Mouse (Mus musculus): Measurements from ENCODE around the gene Nol9. TPM values are rescaled to one million over a fixed set of nuclear protein-coding genes. Genes with fewer than 3 reads are reported as not detected.

Nol9 gene
- polyA plus RNA-seq, 1 experiment from 2014 or later, result 18.1 TPM

DNA sequence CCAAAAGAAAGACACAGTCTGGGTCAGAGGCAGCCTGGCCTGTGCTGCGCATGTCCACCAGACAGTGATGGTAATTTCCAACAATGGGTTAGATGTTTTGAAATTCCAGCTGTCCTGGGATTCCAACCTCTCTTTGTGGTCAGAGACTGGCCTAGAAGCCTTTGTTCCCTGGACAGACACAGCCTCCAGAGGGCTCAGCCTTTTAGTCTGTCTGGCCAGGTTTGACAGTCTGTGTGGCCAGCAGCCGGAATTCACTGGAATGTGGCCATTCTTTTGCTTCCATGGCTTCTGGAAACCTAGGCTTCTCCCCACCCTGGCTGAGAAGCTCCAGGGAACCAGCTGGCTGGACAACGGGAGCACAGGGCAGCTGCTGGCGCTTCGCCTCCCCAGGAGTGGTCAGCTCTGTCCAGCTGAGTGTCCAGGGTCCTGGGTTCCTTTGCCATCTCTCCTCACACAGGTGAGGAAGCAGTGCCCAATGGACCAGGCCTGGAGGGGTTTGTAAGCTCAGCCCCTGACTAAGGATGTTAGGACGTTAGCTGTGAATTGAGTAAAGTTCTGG lies 29.1 kb downstream of the Nol9 start:
- H3K36me3 ChIP-seq, result no peaks in the 10 kb centered on the region
- no peak overlapping the region for H3K27ac ChIP-seq (replicated peaks)
- H3K9me3 ChIP-seq, result no peaks in the 10 kb centered on the region
- H3K4me3 ChIP-seq, result no peak overlapping the region
- H3K27me3 ChIP-seq (replicated peaks), result no peaks in the 10 kb centered on the region
- ATAC-seq (ENCODE audit: extremely low read depth, insufficient number of reproducible peaks, low FRiP score, low TSS enrichment), result no peak
- H3K4me1 ChIP-seq, result peaks cover 15% of the 10 kb centered on the region
- WGBS, result 78% methylated on average over 6 of the region's 6 CpGs
- H3K9ac ChIP-seq, result no peak overlapping the region
- no peak overlapping the region for H3K4me2 ChIP-seq

DNA sequence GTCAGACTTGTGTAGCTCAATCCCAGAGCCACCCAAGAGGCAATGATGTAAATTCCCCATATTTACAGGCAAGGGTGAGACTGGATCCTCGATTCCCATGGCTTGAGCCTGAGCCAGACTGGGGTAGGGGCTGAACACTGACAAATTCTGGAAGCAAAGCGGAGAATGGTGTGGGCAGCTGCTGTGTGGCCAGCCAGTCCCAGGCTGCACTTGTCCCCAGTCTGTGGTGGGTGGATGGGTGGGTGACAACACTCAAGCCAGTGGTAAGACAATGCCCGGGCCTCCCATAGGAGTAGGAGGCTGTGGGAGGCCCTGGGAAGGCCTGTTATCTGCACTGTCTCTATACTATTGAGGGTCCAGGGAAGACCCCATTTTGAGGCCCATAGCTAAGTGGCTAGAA lies 30.1 kb downstream of the Nol9 start:
- Histone ChIP-seq H3K4me1 (peaks cover 15% of the 10 kb centered on the region), H3K9ac (no peak overlapping the region), H3K36me3 (no peaks in the 10 kb centered on the region), H3K27me3 (replicated peaks) (no peaks in the 10 kb centered on the region), H3K4me3 (no peak overlapping the region), H3K4me2 (no peak overlapping the region), H3K9me3 (no peaks in the 10 kb centered on the region), H3K27ac (replicated peaks) (no peak overlapping the region)
- ATAC-seq (ENCODE audit: extremely low read depth, insufficient number of reproducible peaks, low FRiP score, low TSS enrichment), result no peak
- WGBS, result 77% methylated on average over 3 of the region's 3 CpGs

DNA sequence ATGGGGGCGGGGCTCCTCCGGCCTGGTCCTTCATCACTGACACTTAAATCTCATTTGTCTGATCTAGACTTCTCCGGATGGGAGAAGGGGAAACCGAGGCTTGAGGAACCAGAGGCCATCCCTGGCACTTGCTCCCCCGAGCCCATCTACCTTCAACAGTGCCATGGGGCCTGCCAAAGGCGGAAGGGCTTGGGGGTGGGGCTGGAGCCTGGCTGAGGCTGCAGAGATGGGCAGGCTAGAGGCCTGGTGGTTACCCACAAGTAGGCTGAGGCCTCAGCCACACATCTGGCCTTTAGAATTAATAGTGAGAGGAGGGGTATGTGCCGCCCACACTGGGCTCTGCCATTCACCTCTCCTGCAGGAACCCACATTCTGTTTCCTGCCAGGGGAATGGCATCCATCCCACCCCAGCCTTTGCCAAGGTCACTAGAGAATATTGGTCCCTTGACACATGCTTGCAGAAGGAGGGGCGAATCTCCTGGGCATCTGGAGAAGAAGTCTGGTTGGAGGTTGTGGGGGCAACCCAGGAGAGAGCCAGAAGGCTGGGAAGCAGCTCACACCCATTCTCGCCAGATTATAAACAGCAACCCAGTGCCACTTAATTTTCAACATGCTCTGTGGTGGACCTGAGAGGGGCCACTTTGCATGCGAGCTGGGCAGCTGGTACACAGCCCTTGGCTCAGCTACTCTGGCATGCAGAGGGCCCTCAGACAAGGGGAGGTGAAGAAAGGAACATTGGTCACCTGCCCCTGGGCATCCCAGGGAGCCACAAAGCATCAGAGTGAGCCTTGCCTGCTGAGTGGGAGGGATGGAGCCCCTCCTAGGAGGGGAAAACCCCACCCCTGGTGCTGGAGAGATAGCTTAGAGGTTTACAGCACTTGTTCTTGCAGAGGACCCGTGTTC lies 31.6 kb downstream of the Nol9 start:
- peaks cover 15% of the 10 kb centered on the region for H3K4me1 ChIP-seq
- no peaks in the 10 kb centered on the region for H3K27me3 ChIP-seq (replicated peaks)
- no peak overlapping the region for H3K9ac ChIP-seq
- H3K4me3 ChIP-seq, result no peak overlapping the region
- ATAC-seq (ENCODE audit: extremely low read depth, insufficient number of reproducible peaks, low FRiP score, low TSS enrichment), result no peak
- whole genome bisulfite sequencing, result 69% methylated on average over 11 of the region's 11 CpGs
- no peak overlapping the region for H3K27ac ChIP-seq (replicated peaks)
- H3K9me3 ChIP-seq, result no peaks in the 10 kb centered on the region
- H3K36me3 ChIP-seq, result no peaks in the 10 kb centered on the region
- H3K4me2 ChIP-seq, result no peak overlapping the region

DNA sequence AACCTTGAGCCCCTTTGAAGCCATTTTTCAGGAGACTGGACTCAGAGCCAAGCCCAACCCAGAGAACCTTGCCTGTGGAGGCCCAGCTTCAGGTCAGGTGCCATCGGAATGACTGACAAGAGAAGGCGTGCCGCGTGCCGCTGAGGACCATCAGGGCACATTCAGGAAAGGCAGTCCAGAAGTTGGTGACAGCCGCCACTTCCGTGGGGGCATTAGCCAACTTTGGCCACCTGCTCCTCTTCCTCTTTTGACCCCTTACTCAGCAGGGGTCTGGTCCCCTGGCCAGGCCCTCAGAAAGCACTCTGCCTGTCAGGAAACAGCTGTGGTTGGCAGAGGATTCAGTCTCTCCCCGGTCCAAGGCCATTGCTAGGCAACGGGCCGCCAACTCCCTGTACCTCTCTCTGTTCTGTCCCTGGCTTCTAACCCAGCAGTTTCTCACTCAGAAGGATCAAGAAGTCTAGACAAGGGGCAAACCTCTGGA lies 33.0 kb downstream of the Nol9 start, which contains the start of gene Plekhg5:
Plekhg5 (plus strand) TSS at position 378 of the 481 bp plus-strand sequence.
- Histone ChIP-seq H3K27me3 (replicated peaks) (no peaks in the 10 kb centered on the region), H3K36me3 (no peaks in the 10 kb centered on the region), H3K9ac (peak within 1 kb of the TSS; percentile 28; the same call in 1 of the 2 replicates), H3K4me2 (no peak within 1 kb of the TSS), H3K9me3 (no peaks in the 10 kb centered on the region), H3K4me1 (peaks cover 15% of the 10 kb centered on the region), H3K4me3 (no peak within 1 kb of the TSS), H3K27ac (replicated peaks) (0 out of 2 replicates have a peak within 1 kb of the TSS, but pooled peaks have one; percentile 5)
- no peak for ATAC-seq (ENCODE audit: extremely low read depth, insufficient number of reproducible peaks, low FRiP score, low TSS enrichment)
- WGBS, result 58% methylated on average over 10 of the region's 10 CpGs

DNA sequence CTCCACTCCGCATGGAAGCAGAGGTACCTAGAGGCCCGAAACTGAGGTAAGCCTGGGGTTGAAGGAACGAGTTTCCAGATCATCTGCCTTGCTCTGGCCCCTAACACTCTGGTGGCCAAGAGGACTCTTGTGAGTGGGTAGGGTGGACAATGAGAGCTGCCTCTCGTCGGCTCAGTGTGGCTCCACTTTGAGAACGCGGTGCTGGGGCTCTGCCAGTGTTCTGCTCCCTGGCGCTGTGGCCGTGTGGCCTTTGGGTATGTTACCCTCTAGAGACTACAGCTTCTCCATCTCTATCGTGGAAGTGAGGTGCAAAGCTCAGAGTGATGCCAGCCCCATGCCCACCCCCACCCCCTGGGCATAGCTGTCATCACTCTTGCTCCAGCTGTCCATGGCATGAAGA lies 33.5 kb downstream of the Nol9 start:
- no peak for ATAC-seq (ENCODE audit: extremely low read depth, insufficient number of reproducible peaks, low FRiP score, low TSS enrichment)
- Histone ChIP-seq H3K4me2 (no peak overlapping the region), H3K4me1 (peaks cover 15% of the 10 kb centered on the region), H3K9me3 (no peaks in the 10 kb centered on the region), H3K27me3 (replicated peaks) (no peaks in the 10 kb centered on the region), H3K4me3 (no peak overlapping the region), H3K36me3 (no peaks in the 10 kb centered on the region), H3K27ac (replicated peaks) (no peak overlapping the region), H3K9ac (peak overlapping the region; percentile 28; the same call in 1 of the 2 replicates)
- 64% methylated on average over 10 of the region's 10 CpGs for WGBS

DNA sequence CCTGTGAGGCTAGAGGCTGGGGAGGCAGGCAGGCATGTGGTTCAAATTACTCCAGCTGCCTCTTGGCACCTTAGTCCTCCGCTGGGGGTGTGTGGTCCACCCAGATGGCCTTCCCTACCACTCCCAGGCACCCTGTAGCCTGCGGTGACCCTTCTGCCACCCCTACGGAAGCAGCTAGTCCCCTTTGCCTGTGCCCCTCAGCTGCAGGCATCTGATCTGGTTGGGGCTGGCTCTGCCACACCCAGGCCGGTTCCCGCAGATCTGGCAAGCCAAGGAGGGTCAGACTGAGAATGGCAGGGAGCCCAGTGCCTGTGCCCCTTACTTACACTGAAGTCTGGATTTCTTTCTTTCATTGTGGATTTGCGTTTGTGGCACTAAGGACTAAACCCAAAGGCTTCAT lies 34.6 kb downstream of the Nol9 start:
- Histone ChIP-seq H3K9ac (no peak overlapping the region), H3K9me3 (no peaks in the 10 kb centered on the region), H3K4me1 (peaks cover 15% of the 10 kb centered on the region), H3K4me2 (no peak overlapping the region), H3K4me3 (no peak overlapping the region), H3K36me3 (no peaks in the 10 kb centered on the region), H3K27ac (replicated peaks) (0 out of 2 replicates have a peak overlapping the region, but pooled peaks have one; percentile 5), H3K27me3 (replicated peaks) (no peaks in the 10 kb centered on the region)
- WGBS, result 77% methylated on average over 6 of the region's 6 CpGs
- ATAC-seq (ENCODE audit: extremely low read depth, insufficient number of reproducible peaks, low FRiP score, low TSS enrichment), result no peak

DNA sequence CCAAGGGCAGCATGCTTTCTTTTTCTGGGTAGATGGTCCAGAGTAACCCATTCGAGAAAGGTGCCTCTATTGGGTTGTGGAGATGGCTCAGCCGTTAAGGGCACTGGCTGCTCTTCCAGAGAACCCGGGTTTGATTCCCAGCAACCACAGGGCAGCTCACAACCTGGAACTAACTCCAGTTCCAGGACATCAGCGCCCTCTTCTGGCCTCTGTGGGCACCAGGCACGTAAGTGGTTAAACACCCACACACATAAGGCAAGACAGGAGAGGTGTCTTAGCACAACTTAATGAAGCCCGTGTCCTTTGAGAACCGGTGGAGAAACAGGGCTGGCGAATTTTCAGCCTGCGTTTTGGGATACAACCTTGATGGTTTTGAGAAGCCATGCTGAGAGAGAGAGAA lies 35.4 kb downstream of the Nol9 start:
- 75% methylated on average over 9 of the region's 9 CpGs for WGBS
- no peaks in the 10 kb centered on the region for H3K9me3 ChIP-seq
- H3K36me3 ChIP-seq, result no peaks in the 10 kb centered on the region
- no peak overlapping the region for H3K27ac ChIP-seq (replicated peaks)
- no peaks in the 10 kb centered on the region for H3K27me3 ChIP-seq (replicated peaks)
- H3K4me2 ChIP-seq, result no peak overlapping the region
- ATAC-seq (ENCODE audit: extremely low read depth, insufficient number of reproducible peaks, low FRiP score, low TSS enrichment), result no peak
- H3K4me1 ChIP-seq, result peaks cover 15% of the 10 kb centered on the region
- no peak overlapping the region for H3K4me3 ChIP-seq
- H3K9ac ChIP-seq, result no peak overlapping the region

DNA sequence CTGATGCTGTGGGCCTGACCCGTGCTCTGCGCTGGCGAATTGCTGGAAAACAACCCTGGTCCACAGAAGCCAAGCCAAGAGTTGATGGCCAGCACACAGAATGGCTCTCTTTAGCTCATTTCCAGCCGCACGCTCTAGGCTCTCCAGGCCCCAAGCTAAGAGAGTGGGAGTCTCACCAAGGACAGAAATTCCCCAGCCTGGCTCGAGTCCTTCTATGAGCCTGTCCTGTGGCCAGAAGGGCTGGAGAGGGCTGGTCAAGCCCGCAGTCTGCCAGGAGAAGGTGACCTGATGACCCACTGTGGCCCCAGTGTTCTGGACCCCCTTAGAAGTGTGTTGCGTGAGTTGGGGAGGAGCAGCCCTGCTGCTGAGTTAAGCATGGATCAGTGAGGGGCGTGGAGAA lies 38.1 kb downstream of the Nol9 start:
- Histone ChIP-seq H3K36me3 (no peaks in the 10 kb centered on the region), H3K4me3 (no peak overlapping the region), H3K27ac (replicated peaks) (no peak overlapping the region), H3K4me1 (peaks cover 7% of the 10 kb centered on the region), H3K27me3 (replicated peaks) (no peaks in the 10 kb centered on the region), H3K9me3 (no peaks in the 10 kb centered on the region), H3K9ac (no peak overlapping the region), H3K4me2 (no peak overlapping the region)
- ATAC-seq (ENCODE audit: extremely low read depth, insufficient number of reproducible peaks, low FRiP score, low TSS enrichment), result no peak
- 80% methylated on average over 9 of the region's 9 CpGs for WGBS

DNA sequence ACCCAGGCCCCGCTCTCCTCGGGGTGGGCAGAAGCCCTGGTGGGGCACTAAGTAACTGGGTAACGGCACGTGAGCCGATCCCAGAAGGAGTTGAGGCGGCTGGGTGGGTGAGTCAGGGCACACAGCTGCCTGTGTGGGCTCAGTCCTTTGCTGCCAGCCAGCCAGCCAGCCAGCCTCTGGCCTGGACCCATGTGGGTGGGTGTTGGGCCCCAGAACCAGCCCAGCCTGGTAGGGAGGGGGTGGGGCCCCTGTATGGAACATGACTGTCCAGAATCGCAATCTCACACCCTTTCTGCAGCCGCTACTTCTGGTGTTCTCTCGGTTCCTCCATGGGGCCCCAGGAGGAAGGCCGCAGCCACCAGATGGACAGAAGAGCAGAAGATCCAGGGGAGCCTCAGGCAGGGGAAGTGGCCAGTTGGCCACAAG lies 39.0 kb downstream of the Nol9 start:
- H3K36me3 ChIP-seq, result no peaks in the 10 kb centered on the region
- no peak overlapping the region for H3K4me2 ChIP-seq
- no peak overlapping the region for H3K4me3 ChIP-seq
- no peak overlapping the region for H3K27ac ChIP-seq (replicated peaks)
- no peaks in the 10 kb centered on the region for H3K9me3 ChIP-seq
- 87% methylated on average over 10 of the region's 10 CpGs for WGBS
- no peak overlapping the region for H3K9ac ChIP-seq
- no peak for ATAC-seq (ENCODE audit: extremely low read depth, insufficient number of reproducible peaks, low FRiP score, low TSS enrichment)
- no peaks in the 10 kb centered on the region for H3K4me1 ChIP-seq
- H3K27me3 ChIP-seq (replicated peaks), result no peaks in the 10 kb centered on the region

DNA sequence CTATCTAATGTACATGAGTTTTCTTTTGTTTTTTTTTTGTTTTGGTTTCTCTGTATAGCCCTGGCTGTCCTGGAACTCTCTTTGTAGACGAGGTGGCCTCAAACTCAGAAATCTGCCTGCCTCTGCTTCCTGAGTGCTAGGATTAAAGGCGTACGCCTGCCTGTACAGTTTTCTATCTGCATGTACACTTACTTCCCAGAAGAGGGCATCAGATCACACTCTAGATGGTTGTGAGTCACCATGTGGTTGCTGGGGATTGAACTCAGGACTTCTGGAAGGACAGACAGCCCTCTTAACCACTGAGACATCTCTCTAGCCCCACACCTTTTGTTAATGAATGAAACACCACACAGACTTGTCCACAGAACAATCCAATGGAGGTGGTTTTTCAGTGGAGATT lies 40.1 kb downstream of the Nol9 start:
- ATAC-seq (ENCODE audit: extremely low read depth, insufficient number of reproducible peaks, low FRiP score, low TSS enrichment), result no peak
- WGBS, result 84% methylated on average over 3 of the region's 3 CpGs
- Histone ChIP-seq H3K27ac (replicated peaks) (no peak overlapping the region), H3K9me3 (no peaks in the 10 kb centered on the region), H3K4me3 (no peak overlapping the region), H3K9ac (no peak overlapping the region), H3K4me1 (no peaks in the 10 kb centered on the region), H3K27me3 (replicated peaks) (0 out of 2 replicates have a peak, but pooled peaks cover 3% of the 10 kb centered on the region), H3K36me3 (no peaks in the 10 kb centered on the region), H3K4me2 (no peak overlapping the region)

DNA sequence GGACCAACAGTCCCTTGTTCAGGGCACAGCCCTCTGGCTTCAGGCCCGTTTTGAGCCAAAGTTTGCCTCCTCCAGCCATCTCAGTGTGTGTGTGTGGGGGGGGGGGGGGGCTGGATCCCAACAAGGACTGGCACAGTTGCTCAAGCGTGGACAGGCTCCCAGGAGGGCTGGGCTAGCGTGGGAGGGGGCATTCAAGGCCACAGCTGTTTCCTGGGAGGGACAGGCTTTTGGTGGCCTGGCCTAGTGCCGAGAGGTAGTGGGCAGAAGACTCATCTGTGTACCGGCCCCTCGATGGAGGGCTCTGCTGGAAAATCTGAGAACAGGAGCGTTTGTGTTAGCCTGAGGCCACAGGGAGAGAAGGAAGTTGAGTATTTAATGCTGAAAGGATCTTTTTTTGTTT lies 40.8 kb downstream of the Nol9 start:
- no peak overlapping the region for H3K27ac ChIP-seq (replicated peaks)
- WGBS, result 55% methylated on average over 7 of the region's 7 CpGs
- H3K9ac ChIP-seq, result no peak overlapping the region
- no peaks in the 10 kb centered on the region for H3K9me3 ChIP-seq
- H3K4me1 ChIP-seq, result no peaks in the 10 kb centered on the region
- H3K4me3 ChIP-seq, result no peak overlapping the region
- no peaks in the 10 kb centered on the region for H3K36me3 ChIP-seq
- peaks cover 4% of the 10 kb centered on the region; the same call in 1 of the 2 replicates for H3K27me3 ChIP-seq (replicated peaks)
- H3K4me2 ChIP-seq, result no peak overlapping the region
- no peak for ATAC-seq (ENCODE audit: extremely low read depth, insufficient number of reproducible peaks, low FRiP score, low TSS enrichment)
